Mouse (Mus musculus) kidney, adult 11 months (tissue): ENCODE measurements at regions not wholly inside any gene's neighbourhood (a gene's known extent, or its start where the extent isn't known, plus 50 kb on each side); places are given as distances from the start of the nearest gene placed in this dataset.
A peak's percentile ranks its signal among the peaks of the same experiment; 100 is the strongest.

Experiments
- DNase-seq: peaks from one replicate; pipeline ENCODE4 v3.0.0; 2022

DNA sequence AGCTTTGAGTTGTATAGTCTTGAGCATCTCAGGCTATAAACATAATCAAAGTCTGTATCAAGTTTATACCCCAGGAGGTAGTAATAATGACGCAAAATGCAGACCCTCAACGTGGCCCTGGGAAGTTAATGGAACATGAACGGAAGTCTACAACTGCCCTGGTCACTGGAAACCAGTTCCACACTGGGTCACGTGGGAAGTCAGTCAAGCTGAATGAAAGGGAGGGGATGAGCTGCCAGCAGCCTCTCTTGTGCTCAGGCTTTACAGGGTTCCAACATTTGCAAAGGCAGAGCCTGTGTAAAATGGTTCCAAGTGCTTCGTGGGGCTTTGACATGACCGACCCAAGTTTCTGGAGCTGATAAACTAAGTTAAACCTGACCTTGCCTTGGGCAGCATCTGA is 229.4 kb downstream of the Lnpk start:
- no peak for DNase-seq

DNA sequence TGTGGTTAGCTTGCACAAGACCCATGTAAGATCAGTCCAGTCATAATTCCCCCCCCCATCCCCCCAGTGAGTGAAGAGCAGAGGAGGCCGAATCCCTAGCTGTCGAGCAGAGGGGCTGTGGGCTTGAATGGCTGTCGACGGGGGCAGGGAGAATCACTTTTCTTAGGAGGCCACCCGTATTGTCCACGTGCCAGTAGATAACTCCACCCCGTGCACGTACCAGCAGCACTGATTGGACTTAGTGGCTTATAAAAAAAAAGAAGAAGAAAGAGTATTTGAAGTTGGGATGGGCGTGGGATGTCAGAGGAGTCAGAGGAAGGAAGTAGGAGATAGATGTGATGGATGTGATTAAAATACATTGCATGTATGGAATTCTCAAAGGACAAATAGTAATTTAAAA is 272.9 kb downstream of the Lnpk start:
- DNase-seq: no peak

DNA sequence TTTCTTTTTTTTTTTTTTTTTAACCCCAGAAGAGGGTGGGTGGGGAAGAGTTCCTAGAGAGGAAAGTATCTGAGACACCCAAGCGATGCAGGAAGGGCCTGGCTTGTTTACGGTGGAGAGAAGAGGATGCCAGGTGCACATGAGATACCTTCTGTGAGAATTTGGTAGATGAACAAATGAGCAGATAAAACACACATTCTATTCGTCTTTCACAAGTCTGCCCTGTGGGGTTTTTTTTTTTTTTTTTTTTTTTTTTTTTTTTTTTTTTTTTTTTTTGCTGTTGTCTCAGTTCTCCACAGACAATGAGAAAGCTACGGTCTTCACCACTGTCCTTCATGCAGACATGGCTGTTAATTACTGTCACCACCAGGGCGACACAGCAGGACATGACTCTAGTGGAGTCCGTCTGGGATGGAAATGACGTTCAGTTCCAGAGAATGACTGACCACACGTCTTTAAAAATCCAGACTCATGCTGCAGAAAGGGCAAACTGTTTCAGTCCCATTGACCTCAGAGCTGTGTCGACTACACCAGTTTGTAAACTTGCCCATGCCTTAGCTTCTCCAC is 278.3 kb downstream of the Lnpk start:
- DNase-seq: no peak

DNA sequence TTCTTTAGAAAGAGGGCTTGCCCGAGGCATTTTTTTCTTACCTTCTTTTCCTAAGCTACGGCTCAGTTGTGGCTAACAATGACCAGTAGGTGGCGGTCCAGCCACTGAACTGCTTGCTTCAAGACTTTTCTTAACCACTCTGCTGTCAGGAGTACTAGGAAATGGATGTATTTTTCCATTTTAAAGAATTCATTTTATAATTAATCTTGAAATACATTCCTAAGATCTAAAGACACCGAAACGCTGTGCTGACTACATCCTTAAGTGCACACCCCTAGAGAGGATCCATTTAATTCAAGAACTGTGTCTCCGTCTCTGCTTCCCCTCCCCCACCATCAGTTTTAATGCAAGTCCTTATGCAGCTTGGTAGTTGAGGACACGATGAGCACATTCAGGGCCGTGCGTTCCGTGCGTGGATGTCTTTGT is 278.9 kb downstream of the Lnpk start:
- peak; percentile 13 for DNase-seq

DNA sequence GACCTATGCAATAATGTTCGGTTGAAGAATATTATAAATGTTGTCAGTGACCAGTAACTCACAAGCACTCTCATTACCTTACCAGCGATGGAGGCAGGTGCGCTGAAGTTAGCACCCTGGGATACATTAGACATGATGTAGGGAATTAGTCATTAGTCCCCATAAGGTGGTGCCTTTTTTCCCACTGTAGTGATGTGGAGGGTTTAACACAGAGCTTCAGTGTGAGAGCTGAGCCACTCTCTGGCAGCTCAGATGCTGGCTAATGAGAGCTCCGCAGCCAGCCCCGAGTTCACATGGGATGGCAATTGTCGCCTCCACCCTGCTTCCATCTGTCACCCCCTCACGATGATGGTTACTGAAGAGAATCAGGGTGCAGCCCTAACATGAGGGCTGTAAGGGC is 286.6 kb downstream of the Lnpk start:
- DNase-seq: no peak

DNA sequence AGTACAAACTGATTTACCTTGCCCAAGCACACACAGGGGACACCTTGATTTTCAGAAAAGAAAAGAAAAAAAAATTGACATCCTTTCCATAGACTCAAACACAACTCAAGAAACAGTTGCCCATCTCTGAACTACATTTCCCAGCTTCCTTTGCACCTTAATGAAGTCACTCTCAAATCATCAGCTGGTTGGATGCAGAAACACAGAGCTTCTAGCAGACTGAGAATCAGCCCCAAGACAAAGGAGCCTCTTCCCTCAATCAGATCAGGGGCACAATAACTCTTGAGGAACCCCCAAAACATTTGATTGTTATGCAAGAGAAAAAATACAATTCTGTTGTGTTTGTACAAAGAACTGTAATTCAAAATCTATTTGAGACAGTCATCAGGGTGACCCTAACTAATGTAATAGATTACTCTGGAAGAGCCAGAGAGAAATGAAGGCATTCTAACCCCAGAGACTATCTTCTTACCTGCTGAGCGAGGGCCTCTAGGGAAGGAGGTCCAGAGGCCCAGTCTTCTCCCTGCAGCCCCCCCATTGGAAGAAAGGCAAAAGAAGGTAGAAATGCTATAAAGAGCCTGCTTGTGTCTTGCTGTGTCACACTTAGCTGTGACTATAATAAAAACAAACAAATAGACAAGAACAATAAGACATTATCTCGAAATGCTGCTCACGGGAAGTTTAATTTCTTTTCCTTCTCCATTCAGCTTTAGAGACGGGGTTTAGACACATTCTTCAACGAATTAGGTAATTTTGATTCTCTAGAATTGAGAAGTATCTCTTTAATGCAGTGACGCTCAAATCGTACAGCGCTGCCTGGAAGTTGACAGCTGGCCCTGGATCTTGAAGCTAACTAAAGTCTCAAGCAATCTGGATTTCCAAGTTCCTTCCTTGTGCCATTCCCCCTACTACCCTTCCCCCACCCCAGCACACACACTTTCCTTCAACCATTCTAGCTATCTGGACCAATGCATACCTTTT is 287.5 kb downstream of the Lnpk start:
- DNase-seq: no peak

DNA sequence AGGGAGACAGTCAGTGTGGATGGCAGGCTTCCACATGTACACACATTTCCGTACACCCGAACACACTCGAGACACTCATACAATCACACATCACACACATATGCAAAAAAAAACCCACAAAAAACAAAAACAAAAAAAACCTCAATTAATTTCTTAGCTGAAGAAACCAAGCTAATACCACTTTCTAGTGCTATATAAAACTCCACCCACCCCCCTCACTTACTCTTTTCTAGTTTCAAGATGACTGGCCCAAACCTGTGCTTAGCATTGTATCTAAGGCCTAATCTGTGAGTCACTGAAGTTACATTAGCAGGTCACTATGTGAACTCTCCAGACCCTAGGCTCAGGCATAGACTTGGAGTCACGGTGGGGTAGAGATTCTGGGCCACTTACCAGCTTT is 293.6 kb downstream of the Lnpk start:
- no peak for DNase-seq

DNA sequence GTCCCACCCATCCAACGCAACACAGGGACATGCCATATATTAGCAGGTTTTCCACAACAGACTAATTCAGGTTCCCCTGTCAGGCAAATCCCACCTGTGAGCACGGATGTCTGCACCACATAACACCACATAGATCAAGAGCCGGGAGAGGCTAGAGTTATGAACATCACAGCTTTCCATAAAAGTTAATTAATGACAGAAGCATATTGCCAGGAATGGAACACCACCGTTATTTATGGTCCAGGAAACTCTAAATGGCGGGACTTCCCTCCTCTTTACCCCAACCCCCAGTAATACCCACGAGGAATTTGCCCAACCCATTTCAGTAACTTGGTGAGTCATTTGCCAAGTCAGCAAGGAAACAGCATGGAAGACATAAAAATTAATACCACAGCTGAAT is 314.3 kb downstream of the Lnpk start:
- no peak for DNase-seq

DNA sequence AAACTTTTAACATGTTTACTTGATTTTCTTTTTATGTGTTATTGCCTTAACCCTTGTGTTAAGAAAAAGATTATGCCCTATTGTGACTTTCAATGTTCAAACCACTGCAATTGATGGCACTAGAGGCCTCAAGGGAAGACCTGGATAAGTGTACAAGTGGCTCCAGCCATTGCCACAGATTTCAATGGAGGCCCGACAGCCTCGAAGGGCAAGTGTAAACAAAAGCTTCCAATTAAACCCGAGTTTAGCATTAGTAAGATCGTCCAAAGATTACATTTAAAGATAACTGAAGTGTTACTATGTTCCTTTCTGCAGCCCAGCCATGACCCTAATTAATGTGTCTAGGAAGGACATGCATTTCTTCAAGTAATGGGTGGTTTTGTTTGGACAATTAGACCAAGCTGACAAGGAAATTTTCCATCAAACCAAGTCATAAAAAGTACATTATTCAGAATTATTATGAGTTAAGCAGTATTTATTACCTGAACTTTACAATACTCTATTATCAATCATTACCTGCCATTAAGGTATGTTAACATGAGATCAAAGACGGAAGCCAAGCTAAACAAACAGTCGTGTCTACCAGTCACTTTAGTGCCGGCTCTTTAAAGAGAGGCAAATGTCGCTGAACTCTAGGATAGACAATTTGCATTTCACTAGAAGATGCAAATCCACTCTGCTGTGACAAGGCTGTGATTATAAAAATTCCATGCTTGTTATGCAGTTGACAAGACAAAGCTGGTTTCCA is 322.0 kb downstream of the Lnpk start:
- no peak for DNase-seq

DNA sequence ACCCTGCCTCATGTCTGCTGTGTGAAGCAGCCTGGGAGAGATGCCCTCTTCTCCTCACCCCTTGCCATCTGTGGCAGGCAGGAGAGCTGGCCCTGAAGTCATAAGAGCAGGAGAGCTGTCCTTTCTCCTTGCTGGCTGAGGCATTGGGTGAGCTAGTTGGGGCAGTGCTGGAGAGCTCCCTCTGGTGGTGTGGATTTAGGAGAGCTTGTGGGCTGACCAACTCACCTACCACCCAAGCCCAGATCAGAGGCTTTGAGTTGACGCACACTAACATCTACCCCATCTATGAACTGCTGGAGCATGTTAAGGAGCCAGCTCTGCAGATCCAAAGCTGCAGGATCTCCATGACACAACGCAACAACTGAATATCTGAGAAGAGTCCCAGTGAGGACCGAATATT is 331.7 kb downstream of the Lnpk start:
- peak; percentile 4 for DNase-seq

DNA sequence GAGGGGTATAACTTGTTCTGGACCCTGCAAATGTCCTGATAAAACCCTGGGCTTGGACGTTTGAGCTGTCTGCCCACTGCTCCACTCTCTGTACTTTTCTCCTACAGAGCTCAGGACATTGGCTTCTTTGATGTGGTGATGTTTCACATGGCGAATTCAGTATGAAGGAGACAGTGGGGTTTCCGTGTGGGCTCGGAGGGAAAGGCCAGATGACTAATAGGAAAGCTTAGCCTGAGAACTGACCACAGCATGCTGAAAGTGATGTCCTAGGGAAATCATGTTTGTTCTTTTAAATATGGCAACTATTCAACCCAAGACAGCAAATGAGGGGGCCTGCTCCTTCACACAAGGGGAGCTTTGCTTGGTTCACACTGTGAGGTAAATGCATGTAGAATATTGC is 332.6 kb downstream of the Lnpk start:
- DNase-seq: no peak

DNA sequence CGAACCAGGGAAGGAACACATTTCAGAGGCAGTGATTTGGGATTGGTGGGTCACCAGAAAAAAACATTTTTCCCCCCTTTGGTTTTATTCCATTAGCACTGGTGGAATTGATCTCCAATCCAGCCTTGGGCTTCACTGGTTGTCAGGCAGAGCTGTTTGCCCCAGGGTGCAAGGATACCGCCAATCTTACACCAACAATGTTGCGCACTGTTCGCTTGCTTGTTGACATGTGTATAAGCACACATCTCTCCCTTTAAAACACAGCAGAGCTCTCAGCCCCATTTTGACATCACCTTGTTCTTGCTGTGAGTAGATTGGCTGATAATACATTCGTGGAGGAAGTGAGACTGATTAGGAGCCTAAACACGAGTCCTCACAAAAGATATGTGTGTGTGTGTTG is 333.1 kb upstream of the Atp5g3 start:
- no peak for DNase-seq

DNA sequence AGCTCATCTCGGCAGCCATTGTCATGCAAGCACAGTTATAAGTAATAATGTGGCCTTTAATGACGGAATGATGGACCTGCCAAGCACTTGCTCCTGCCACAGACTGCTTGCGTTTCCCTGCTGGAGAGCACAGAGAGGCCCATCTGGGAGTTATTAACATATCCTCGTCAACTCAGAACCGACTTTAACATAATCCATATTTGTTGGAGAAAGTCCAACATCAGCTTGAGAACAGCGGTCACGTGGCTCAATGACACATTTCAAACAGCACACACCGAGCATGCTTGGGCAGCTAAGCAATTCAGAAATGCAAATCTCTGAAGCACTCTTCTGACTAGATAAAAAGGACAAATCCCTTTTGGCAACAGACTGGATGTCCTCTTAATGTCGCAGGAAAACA is 332.7 kb upstream of the Atp5g3 start:
- DNase-seq: no peak

DNA sequence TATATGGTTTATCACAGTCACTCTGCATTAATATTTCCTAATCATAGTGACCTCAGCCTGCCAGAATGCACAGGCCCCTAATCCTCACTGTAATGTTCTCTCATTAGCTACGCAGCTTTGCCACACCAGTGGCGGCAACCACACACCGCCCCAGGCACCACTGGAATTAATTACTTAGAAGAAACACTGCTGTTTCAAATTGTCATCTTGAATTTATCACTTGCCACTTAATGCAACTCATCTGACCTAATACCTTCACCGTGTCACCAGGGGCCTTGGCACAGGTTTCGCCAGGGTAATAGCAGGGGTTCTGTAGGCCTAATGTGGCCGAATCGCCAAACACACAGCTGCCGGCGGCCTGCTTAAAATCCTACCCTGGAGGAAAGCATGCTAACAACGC is 328.5 kb upstream of the Atp5g3 start:
- no peak for DNase-seq

DNA sequence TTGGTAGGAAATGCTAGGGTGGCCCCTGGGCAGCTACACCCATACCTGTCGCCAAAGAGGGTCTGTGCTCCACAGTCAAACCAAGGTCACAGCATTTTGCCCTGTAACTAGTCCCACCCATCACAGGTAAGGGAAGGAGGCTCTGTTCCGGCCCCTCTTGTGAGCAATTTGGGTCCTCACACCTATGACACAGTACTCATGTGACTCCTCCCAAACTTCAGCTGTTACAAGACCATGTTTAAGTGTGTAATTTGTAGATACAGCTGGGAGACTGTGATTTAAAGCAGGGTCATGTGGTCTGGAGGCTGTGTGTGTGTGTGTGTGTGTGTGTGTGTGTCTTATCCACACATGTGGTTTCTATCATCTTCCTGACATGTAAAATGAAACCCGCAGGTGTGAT is 306.3 kb upstream of the Atp5g3 start:
- DNase-seq: no peak

DNA sequence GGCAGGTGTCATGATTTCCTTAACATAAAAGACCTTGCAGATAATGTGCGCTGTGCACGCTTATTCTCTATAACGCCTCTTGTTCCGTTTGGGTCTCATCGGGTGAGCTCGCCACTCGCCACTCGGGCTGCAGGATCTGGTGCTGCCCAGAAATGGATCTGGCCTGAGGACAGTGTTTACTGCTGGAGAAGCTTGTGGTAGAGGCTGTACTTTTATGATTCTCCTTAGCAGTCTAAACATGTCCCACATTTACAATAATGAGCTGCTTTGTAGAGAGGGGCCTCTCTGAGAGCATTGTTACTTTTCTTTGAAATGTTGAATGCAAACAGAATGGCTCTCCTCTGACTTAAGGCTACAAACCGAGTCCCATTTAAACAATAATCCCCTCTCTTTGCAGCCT is 299.1 kb upstream of the Atp5g3 start:
- no peak for DNase-seq

DNA sequence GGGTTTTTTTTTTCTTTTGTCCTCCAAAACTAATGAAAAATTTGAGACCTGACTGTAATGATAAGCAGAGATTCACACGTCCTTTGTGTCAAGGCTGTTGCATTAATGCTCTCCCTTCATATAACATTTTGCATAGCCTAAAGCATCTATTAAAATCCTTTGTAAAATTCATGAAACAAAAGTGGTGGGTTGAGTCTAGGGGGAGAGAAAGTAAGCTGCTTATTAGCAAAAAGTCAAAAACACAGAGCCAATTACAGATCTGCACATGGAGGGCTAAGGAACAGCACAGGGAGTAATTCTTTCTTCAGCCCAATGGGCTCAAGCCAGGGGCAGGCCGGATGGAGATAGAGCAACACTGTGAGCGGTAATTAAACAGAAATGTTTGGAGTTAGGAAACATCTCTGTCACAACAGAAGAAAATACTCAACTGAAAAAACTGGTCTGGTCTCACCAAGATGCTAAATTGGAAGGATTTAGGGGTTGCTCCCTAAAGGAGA is 298.3 kb upstream of the Atp5g3 start:
- DNase-seq: no peak

DNA sequence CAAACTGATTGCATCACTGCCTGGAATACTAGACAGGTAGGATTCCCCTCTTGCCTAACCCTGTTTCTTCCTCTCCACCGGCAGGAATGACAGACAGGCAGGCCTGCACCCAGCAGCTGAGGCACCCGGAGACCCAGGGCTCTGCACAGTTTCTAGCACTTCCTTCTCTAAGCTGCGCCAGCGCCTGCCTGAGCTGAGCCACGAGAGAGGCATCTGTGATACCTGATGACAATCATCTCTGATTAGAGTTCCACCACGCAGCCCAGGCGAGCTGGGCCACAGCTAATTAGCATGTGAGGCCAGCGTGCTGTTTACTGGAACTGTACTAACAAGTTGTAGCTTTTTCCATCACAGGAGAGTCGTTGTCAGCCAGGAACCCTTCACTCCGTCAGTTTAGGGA is 296.3 kb upstream of the Atp5g3 start:
- DNase-seq: no peak

DNA sequence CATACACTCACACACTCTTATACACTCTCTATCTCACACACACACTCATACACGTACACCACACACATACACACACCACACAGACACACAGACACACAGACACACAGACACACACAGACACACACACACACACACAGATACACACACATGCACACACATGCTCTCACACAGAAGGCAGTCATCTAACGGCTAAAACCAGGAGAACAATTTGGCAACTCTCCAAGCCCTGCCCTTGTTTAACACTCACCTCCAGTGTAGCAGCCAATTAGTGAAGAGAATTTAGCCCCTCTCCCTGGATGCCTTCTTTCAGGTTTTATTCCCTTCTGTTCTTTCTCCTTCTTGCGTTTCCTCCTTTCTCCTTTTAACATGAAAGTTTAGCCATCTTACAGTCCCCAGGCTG is 291.6 kb upstream of the Atp5g3 start:
- DNase-seq: no peak

DNA sequence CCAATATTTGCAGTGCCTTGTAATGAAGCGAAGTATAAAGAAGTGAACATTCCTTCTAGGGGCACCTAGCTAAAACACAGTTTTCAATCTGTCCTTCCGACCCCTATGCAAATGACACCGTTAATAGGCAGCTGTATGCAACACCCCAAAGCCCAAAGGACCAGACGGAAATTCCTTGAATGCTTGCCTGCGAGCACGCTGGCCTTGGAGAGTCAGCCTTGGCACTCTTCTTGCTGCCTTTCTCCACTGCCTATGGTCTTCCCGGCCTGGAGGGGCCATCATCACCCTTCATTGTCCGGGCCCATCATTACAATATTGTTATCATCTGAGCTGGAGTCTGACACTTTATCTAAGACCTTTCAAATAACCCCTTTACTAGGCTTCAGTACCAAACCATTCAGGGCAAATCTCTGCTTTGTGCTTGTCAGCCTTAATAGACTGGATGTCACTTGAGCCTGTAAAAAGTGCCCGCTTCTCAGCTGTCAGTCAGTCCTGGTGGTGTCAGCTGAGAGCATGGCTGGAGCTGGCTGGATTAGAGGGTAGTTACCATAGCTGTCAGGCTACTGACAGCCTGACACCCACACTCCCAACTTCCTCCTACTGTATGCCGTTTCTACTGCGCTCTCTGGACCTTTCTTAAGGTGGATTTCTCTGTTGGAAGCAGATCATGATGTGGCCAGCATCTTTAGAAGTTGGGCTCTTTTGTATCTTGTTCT is 290.6 kb upstream of the Atp5g3 start:
- no peak for DNase-seq

DNA sequence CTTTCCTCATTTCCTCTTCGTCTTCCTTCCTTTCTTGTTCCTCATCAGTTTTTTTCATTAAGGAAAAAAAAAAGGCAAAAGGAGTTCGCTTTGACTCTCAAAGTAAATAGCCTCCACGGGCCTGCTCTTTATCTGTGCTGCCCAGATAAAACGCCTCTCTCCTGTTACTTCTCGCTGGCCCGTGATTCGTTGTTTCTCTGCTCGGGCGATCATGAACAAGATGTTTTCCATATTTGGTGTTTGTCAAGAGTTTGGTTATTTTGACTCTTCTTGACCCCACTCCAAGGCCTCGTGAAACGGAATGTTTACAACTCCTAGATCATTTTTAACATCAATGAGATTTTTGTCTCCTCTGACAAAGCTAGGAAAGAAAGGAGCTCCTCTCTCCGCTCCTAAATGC is 288.4 kb upstream of the Atp5g3 start:
- no peak for DNase-seq

DNA sequence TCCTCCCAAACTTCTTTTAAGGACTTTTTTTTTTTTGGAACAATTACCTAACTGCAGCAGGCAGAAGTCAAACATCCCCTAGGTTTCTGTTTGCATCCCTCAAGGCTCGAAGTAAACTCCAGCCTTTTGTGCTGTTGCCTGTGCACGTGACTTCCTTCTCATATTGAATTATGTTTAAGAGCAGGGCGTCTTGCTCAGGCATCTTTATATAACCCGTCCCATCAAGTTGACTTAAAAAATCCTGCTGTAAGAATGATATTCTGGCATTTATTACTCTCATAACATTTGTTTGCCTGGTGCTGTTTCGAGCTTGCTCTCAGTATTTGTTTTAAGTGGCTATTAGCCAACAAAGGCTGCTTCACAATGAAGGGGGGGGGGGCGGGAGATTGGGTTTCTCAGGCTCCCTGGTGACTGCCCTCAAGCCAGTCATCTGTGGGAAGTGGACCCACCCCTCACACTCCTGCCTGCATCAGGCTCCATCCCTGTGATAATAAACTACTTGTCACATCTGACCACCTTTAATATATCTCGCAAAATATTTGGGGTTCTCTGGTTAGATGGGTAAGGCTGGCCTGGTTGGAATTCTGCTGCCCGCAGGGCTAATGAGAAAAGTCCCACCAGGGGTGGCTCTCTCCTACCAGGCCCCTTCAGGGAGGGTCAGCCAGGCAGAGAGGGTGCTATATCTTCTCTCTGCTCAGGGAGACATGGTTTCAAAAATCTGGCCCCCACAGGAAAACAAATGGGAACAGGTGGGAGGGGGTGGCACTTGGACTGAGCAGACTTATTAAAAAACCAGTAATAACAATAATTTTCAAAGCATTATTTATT is 277.1 kb upstream of the Atp5g3 start:
- DNase-seq: no peak
